Mouse (Mus musculus) layer of hippocampus, postnatal 25 days (tissue): ENCODE measurements at regions not wholly inside any gene's neighbourhood (a gene's known extent, or its start where the extent isn't known, plus 50 kb on each side); places are given as distances from the start of the nearest gene placed in this dataset.
A peak's percentile ranks its signal among the peaks of the same experiment; 100 is the strongest.

ENCODE experiments used
- DNase-seq, 2 experiments: peaks; one replicate each; pipeline ENCODE4 v3.0.0; 2022; ENCODE audit warnings: mixed read lengths in 2 of 2, low spot score in 1 of 2; ENCODE audit errors: extremely low spot score in 1 of 2

GRCm38 (mm10) chr17:66251495-66251894, 128.2 kb downstream of the Ddx11 start:
- DNase-seq = no peak

- DNase-seq = no peak
These were observed 129.6 kb downstream of the Ddx11 start for GRCm38 (mm10) chr17:66252926-66253325.

- DNase-seq = no peak
These were observed 136.4 kb downstream of the Ddx11 start for GRCm38 (mm10) chr17:66259697-66260096.

- no peak for DNase-seq
These were observed 139.4 kb downstream of the Ddx11 start for GRCm38 (mm10) chr17:66262681-66263240.

- DNase-seq = no peak
These were observed 140.1 kb downstream of the Ddx11 start for GRCm38 (mm10) chr17:66263405-66263804.

GRCm38 (mm10) chr17:66266803-66267202, 143.5 kb downstream of the Ddx11 start:
- no peak for DNase-seq

GRCm38 (mm10) chr17:66267831-66268230, 144.5 kb downstream of the Ddx11 start:
- DNase-seq = no peak

- DNase-seq = no peak
These were observed 146.2 kb downstream of the Ddx11 start for GRCm38 (mm10) chr17:66269567-66269966.

- no peak for DNase-seq
These were observed 148.6 kb downstream of the Ddx11 start for GRCm38 (mm10) chr17:66271906-66272305.

- DNase-seq = peak; percentile 37 to 49
These were observed 153.5 kb downstream of the Ddx11 start for GRCm38 (mm10) chr17:66276778-66277177.

- DNase-seq = no peak
These were observed 154.7 kb downstream of the Ddx11 start for GRCm38 (mm10) chr17:66278037-66278436.

GRCm38 (mm10) chr17:66285295-66285694, 162.0 kb downstream of the Ddx11 start:
- DNase-seq = no peak
